Mouse (Mus musculus) layer of hippocampus, adult 9-11 months (tissue): Measurements from ENCODE around the gene Mgl2.

Source experiments
- DNase-seq: peaks from one replicate; pipeline ENCODE4 v3.0.0; 2022

The Mgl2 gene

DNA sequence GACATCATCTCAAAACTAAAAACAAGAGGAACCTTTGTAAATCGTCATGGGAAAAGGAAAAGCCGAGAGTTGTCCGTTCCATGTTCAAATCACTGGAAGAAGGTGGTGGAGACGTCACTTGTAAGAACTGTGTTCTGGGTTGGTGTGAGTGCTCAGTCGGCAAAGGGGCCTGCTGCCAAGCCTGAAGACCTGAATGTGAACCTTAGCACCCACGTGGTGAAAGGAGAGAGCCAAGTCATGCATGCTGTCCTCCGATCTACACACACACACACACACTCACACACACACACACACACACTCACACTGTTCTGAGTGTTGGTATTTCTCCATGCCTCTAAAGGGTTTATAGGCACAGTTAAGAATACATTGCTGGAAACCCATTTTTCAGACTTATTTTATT, 41.1 kb downstream of the Mgl2 start:
- DNase-seq: no peak

DNA sequence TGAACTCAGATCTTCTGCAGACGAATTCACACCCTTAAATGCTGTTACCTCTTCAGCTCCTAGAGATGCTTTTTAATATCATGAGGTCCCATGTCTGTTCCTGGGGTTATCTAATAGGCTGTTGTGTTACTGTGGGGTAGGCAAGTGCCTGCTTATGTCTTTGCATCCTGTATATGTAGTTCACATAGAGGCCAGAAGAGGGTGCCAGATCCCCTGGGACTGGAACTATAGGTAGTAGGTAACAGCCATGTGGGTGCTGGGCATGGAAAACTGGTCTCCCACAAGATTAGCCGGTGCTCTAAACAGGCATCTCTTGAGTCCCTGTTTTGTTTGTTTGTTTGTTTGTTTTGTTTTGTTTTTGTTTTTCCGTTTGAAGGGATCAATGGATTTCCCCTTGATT, 41.7 kb downstream of the Mgl2 start:
- DNase-seq: no peak

DNA sequence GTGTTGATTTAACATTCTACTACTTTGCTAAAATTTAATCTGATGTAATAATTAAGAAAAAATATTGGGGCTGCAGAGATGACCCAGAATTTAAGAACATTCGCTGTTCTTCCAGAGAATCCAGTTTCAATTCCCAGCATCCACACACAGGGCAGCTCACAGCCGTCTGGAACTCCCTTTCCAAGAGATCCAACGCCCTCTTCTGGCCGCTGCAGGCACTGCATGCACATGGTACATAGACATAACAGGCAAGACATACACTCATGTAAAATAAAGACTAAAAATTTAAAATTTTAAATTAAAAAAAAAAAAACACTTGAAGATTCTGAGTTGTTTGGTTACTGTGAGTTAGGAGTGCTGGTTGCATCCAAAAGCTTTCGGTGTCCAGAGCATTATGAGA, 42.2 kb downstream of the Mgl2 start:
- no peak for DNase-seq

DNA sequence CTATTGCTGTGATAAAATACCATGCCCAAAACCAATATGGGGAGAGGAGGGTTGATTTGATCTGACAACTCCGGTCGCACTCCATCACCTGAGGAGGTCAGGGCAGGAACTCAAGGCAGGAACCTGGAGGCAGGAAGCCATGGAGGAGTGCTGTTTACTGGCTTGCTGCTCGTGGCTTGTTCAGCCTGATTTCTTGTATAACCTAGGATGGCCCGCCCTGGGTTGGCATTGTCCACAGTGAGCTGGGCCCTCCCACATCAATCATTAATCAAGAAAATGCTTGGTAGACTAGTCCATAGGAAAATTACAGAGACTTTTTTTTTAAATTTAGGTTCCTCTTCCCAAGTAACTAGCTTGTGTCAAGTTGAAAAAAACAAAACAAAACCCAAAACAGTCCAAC, 44.4 kb downstream of the Mgl2 start:
- DNase-seq: no peak

DNA sequence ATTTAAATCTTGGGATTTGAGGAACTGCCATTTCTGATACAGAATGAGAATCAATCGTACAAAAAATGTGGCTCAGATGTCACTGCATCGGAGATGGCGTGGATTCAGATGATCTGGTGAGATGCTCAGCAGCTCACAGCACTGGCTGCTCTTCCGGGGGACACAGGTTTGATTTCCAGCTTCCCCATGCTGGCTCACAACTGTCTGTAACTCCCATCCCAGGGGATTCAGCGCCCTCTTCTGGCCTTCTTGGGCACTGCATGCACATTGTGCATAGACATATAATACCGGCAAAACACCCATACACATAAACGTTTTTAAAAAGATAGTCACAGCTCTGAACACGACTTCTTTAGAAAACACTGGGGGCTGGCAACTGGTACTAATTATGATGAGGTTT, 47.5 kb downstream of the Mgl2 start:
- DNase-seq: no peak

DNA sequence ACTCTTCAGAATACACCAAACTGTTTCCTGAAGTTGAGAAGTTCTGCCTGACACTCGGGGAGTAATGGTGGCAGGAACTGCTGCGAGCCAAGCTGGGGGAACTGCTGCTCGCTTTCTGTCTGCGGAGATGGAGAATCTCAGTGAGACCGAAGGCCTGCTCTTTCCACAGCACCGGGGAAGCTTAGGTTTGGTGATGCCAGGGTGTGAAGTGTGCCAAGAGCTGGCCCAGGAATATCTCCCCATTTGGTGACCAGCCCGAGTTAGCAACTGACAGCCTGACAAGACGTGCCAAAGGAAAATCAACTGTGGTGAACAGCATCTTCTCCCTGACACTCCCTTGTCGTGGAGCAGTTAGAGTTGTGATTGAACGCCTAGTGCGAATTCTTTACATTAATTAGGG, 48.2 kb downstream of the Mgl2 start:
- no peak for DNase-seq

DNA sequence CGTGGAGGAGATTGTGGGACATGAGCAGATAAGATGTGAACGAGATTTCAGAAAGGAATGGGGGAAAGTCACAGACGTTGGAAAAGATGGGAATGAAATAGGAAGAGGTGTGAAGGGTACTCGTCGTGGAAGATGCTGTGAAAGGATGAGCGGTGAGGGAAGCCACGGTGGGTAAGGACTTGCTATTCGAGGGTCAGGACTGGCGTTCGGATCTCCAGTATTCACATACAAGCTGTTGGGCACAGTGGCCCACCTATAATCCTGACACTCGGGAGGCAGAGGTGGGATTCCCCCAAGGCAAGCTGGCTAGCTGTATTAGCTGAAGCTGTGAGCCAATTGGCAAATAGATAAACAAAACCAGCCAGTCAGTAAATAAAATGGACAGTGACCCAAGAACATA, 48.6 kb downstream of the Mgl2 start:
- no peak for DNase-seq

DNA sequence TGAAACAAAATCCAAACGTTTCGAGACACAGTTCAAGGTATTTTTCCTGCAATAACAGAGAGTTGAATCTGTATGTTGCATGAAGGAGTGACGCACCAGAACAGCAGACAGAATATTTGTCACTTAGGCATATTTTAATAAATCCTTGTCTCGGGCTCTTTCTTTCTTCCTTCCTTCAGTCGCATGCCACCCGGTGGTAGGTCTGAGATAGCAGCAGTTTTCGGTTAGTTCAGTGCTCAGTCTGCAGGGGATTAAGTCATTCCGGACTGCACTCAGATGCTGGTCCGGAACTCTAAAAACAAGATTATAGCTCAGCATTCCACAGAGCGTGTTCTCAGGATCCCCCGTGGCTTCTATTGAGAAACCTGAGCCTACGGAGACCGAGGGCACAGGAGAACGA, 49.3 kb downstream of the Mgl2 start:
- DNase-seq: no peak

DNA sequence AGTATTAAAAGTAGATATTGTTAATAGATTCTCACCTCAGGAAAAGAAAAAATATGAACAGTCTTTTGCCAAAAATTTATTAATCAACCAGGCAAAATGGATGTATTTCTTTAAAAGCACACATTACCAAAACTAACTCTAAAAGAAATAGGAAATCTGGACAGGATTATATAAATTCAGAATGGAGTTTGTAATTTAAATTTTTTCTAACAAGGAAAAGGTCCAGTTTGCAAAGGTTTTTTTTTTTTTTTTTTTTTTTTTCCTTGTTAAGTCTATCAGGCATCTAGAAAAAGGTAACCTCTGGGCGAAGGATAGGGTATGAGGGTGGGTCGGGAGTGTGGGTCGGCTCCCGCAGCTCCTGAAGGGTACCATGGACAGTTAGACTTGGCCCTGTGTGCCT, 50.4 kb downstream of the Mgl2 start:
- no peak for DNase-seq

DNA sequence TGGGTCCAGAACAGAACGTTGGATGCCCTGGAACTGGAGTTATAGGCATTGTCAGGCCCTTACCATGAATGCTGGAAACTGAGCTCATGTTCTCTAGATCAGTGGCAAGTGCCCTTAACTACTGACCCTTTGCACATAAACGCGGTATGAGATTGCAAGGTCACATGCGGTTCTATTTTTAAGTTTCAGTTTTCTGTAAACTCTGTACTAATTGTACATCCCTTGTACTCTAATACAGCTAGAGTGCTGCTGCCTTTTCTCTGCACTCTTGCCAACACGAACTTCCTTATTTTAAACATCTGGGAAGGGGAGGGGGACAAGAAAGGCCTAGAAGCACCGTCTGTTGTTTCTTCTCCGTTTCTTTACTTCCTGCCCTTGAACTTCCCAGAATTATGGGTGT, 55.0 kb downstream of the Mgl2 start:
- no peak for DNase-seq
